Mouse (Mus musculus) heart, embryonic 15.5 days (tissue): Measurements from ENCODE around the gene Abcb6. TPM values are rescaled to one million over a fixed set of nuclear protein-coding genes. Genes with fewer than 3 reads are reported as not detected.

Source experiments
- microRNA-seq: library from miRNA; unstranded; fragments of <30 nt; microRNA quantifications from one replicate; pipeline ENCODE4, GENCODE M21; 2016
- polyA plus RNA-seq: library from polyadenylated mRNA; unstranded; fragments of >200 nt; fragmentation: Nextera tagmentation; extraction: Ambion mirVana; gene quantifications from 2 replicates; pipeline ENCODE4 v1.2.1, GENCODE M21; 2015

The Abcb6 gene
- polyA plus RNA-seq, 1 experiment from 2014 or later, result 14.1 TPM

Small RNA genes lying within 50 kb of the gene (microRNA-seq; reads per million reads assigned to microRNA genes)
- not detected for gene Gm27943

Other genes starting within 250 kb of the Abcb6 start
- gene Cfap65, start 244.8 kb downstream of the Abcb6 start, polyA plus RNA-seq, result 0.08 TPM in 1 of 2 replicates, not detected in the other
- 0.09 and 0.13 TPM in 2 replicates for gene Ihh, start 228.7 kb downstream of the Abcb6 start, polyA plus RNA-seq
- 7.2 and 8.9 TPM in 2 replicates for gene Nhej1, start 55.2 kb downstream of the Abcb6 start, polyA plus RNA-seq
- 0.53 and 1.2 TPM in 2 replicates for gene Slc23a3, start 46.5 kb downstream of the Abcb6 start, polyA plus RNA-seq
- 33.7 and 39.3 TPM in 2 replicates for gene Cnppd1, start 37.7 kb downstream of the Abcb6 start, polyA plus RNA-seq
- 30.7 and 41.6 TPM in 2 replicates for gene Retreg2, start 37.6 kb downstream of the Abcb6 start, polyA plus RNA-seq
- gene Zfand2b, start 11.7 kb downstream of the Abcb6 start, polyA plus RNA-seq, result 26.5 and 32.5 TPM in 2 replicates
- 24.3 and 25.9 TPM in 2 replicates for gene Ankzf1, start 11.8 kb upstream of the Abcb6 start, polyA plus RNA-seq
- gene Atg9a, start 11.8 kb upstream of the Abcb6 start, polyA plus RNA-seq, result 27.1 and 31.0 TPM in 2 replicates
- 9.4 and 11.4 TPM in 2 replicates for gene Glb1l, start 30.4 kb upstream of the Abcb6 start, polyA plus RNA-seq
- gene Stk16, start 30.4 kb upstream of the Abcb6 start, polyA plus RNA-seq, result 73.6 and 96.9 TPM in 2 replicates
- 41.9 and 56.7 TPM in 2 replicates for gene Tuba4a, start 39.5 kb upstream of the Abcb6 start, polyA plus RNA-seq
- gene A630095N17Rik, start 51.7 kb upstream of the Abcb6 start, polyA plus RNA-seq, result 0.23 TPM in 1 of 2 replicates, not detected in the other
- 41.4 and 43.0 TPM in 2 replicates for gene Dnajb2, start 56.0 kb upstream of the Abcb6 start, polyA plus RNA-seq
- 0.45 and 1.0 TPM in 2 replicates for gene Ptprn, start 84.1 kb upstream of the Abcb6 start, polyA plus RNA-seq
- 0.18 and 2.4 TPM in 2 replicates for gene Resp18, start 98.0 kb upstream of the Abcb6 start, polyA plus RNA-seq
- gene Dnpep, start 137.6 kb upstream of the Abcb6 start, polyA plus RNA-seq, result 108 and 123 TPM in 2 replicates
- gene Des, start 179.9 kb upstream of the Abcb6 start, polyA plus RNA-seq, result 374 and 419 TPM in 2 replicates
- 44.5 and 54.4 TPM in 2 replicates for gene Speg, start 194.9 kb upstream of the Abcb6 start, polyA plus RNA-seq